Mouse (Mus musculus) CD4-positive, CD25-positive, alpha-beta regulatory T cell, adult 4 months (primary cell): ENCODE results near the gene Xlr5b. TPM values are rescaled to one million over a fixed set of nuclear protein-coding genes. Genes with fewer than 3 reads are reported as not detected.
A peak's percentile ranks its signal among the peaks of the same experiment; 100 is the strongest.
"Not testable (repeated sequence)": the region's sequence is repeated elsewhere in the genome, so short reads cannot be mapped to it uniquely, and the experiment has no call there.

Experiments used
- ATAC-seq: one replicate; pipeline ENCODE4 v1.8.0; 2017
- polyA plus RNA-seq, 2 experiments: library from polyadenylated mRNA; unstranded; fragments of 100-300 nt; shearing (Covaris generic); gene quantifications; one replicate each; pipeline ENCODE4 v1.2.1; 2017

The Xlr5b gene
- not detected for polyA plus RNA-seq

GRCm38 (mm10) chrX:73148496-73148895, at the start of gene Xlr5b:
Gene Xlr5b, plus strand, starts transcription at chrX:73148796.
- ATAC-seq: not testable (repeated sequence)

- ATAC-seq: not testable (repeated sequence)
Measured at GRCm38 (mm10) chrX:73116747-73117146, 31.8 kb upstream of the Xlr5b start, which contains the start of gene Gm14685. Gene Gm14685, plus strand, starts transcription at chrX:73117047.

GRCm38 (mm10) chrX:73122859-73123829, 25.5 kb upstream of the Xlr5b start:
- ATAC-seq: peak; percentile 80

- peak; percentile 79 for ATAC-seq
Measured at GRCm38 (mm10) chrX:73143218-73143618, 5.4 kb upstream of the Xlr5b start.

DNA sequence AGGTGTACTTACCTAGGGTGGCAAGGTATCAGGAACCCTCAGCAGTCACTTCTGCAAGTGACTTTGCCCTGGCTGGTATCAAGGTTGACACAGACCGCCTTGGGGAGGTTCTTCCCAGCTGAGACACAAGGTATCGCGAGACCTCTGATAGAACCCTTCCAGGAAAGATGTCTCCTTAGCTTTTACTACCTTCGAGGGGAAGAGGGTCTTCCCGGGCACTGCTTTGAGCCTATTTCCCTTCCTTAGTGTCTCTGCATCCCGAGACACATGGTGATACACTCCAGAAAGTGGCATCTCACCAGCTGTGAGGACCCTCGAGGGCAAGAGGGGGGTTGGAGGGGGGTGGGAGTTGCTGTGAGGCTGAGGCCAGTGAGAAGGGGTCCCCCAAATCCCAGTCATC, 754 bp downstream of the Xlr5b start, which contains the start of gene DXBay18:
DXBay18 (minus strand) TSS at position 101 of the 400 bp plus-strand sequence.
- ATAC-seq: not testable (repeated sequence)

- ATAC-seq: not testable (repeated sequence)
Measured at GRCm38 (mm10) chrX:73176889-73177288, 28.3 kb downstream of the Xlr5b start, which contains the start of gene Spin2d. Gene Spin2d, minus strand, starts transcription at chrX:73176989.

- peak; percentile 53 for ATAC-seq
Measured at GRCm38 (mm10) chrX:73191934-73192333, 43.3 kb downstream of the Xlr5b start, which contains the start of gene Xlr3b. Gene Xlr3b, plus strand, starts transcription at chrX:73192207.

Other genes with a start within 250 kb of the Xlr5b start
- 100 to 1,000 TPM; 137 to 148 TPM for gene Cetn2, start 230.4 kb upstream of the Xlr5b start, polyA plus RNA-seq
- 10 to 100 TPM; 21.1 to 31.2 TPM for gene Nsdhl, start 230.2 kb upstream of the Xlr5b start, polyA plus RNA-seq
- gene Zfp185, start 161.5 kb upstream of the Xlr5b start, polyA plus RNA-seq: not detected
- not detected for gene Pnma5, start 111.7 kb upstream of the Xlr5b start, polyA plus RNA-seq
- not detected for gene Pnma3, start 84.0 kb upstream of the Xlr5b start, polyA plus RNA-seq
- 100 to 1,000 TPM; 141 TPM for gene Xlr4a, start 66.3 kb upstream of the Xlr5b start, polyA plus RNA-seq
- gene Xlr3a, start 51.7 kb upstream of the Xlr5b start, polyA plus RNA-seq: under 1 TPM in 1 of 2 experiments, not detected in 1; 0.79 TPM
- gene Gm14685, start 31.7 kb upstream of the Xlr5b start, polyA plus RNA-seq: not detected
- not detected for gene DXBay18, start 654 bp downstream of the Xlr5b start, polyA plus RNA-seq
- not detected for gene Spin2d, start 28.2 kb downstream of the Xlr5b start, polyA plus RNA-seq
- 10 to 100 TPM; 12.5 to 22.5 TPM for gene Xlr3b, start 43.4 kb downstream of the Xlr5b start, polyA plus RNA-seq
- gene Xlr4b, start 65.5 kb downstream of the Xlr5b start, polyA plus RNA-seq: 100 to 1,000 TPM; 164 to 182 TPM
- 1 to 10 TPM in 1 of 2 experiments, under 1 TPM in 1; 0.47 to 1.6 TPM for gene F8a, start 79.5 kb downstream of the Xlr5b start, polyA plus RNA-seq
- 100 to 1,000 TPM; 102 to 135 TPM for gene Xlr4c, start 94.3 kb downstream of the Xlr5b start, polyA plus RNA-seq
- not detected for gene Xlr3c, start 116.6 kb downstream of the Xlr5b start, polyA plus RNA-seq
- gene Xlr5a, start 144.2 kb downstream of the Xlr5b start, polyA plus RNA-seq: not detected
- gene Xlr5c, start 144.2 kb downstream of the Xlr5b start, polyA plus RNA-seq: under 1 TPM in 1 of 2 experiments, not detected in 1; 0.26 TPM
- not detected for gene Gm45015, start 188.0 kb downstream of the Xlr5b start, polyA plus RNA-seq
- gene Zfp275, start 193.8 kb downstream of the Xlr5b start, polyA plus RNA-seq: 10 to 100 TPM; 11.1 to 11.4 TPM
- not detected for gene Gm18336, start 249.9 kb downstream of the Xlr5b start, polyA plus RNA-seq